Mouse (Mus musculus) retina, embryonic 14.5 days (tissue): ENCODE results near the gene Ppid.

Source experiments
- DNase-seq: peaks from one replicate; pipeline ENCODE4 v3.0.0-alpha.2; 2015; ENCODE audit warnings: low spot score

Gene Ppid

GRCm38 (mm10) chr3:79590863-79591792 is at the start of gene Ppid:
TSS of gene Ppid (plus strand) at chr3:79591342.
- peak; percentile 88 for DNase-seq

DNA sequence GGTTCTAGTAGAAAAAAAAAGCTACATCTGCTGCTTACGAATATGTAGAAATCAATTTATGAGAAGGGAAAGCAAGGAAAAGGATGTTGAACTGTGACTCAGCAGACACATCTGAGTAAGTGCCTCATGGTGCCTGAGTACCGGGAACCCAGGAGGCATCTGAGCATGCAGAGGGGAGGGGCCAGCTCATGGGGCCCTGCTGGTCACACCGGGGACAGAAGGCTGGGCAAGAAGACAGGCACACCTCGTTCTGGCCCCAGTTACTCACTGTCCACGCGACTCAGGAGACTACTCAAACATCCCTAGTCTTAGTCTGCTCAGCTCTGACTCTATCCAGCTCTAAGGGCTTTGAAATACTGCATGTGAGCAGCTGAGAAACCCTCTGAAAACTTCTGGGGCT is 48.6 kb upstream of the Ppid start:
- DNase-seq, result no peak

DNA sequence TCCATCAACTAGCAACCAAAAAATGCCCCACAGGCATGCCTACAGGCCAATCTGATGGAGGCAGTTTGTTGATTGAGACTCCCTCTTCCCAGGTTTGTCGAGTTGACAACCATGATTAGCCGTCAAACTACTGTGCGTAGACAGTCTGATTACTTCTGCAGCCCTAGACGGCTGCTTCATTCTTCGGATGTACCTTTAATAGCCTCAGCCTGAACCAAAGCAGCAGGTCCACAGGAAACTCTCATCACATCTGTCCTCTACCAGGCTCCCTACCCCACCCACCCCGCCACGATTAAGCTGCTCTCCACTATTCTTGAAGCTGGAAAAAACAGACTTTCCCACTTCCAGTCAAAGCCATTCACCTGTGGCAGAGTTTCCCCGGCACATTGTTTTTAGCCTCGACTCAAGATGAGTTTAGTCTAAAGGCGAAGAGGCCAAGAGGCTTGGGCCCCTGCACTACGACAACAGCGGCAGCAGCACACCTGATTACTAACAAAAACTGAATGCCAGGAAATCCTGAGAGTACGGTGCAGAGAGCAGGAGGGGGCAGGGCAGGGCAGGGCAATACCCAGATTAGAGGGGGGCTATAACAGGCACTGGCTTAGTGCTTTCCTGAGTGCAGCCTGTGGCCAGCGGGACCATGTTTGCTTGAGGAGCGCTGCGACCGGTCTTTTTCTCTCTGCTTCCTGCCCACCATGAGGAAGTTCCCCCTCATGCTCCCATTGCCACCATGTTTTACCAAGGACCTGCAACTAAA is 42.3 kb upstream of the Ppid start:
- no peak for DNase-seq

- no peak for DNase-seq
Observed at GRCm38 (mm10) chr3:79549751-79550393, 41.3 kb upstream of the Ppid start.

GRCm38 (mm10) chr3:79551826-79552552 is 39.2 kb upstream of the Ppid start:
- DNase-seq, result no peak

DNA sequence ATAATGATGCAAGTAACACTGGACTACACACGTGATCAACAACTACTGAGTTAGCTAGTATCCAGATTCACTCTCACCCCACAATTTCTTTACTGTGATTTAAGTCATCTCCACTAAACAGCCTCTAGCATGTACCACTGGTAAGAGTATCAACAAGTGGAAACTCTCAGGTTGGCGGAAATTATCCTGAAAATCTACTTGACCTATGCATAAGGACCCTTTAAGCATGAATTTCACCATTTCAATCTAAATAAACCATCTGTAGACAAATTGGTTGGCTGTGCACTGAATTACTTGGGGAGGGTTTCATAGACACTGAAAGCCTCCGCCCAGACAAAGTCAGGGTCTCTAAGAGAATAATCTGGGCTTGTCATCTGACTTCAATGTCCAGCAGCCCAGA is 37.4 kb upstream of the Ppid start:
- no peak for DNase-seq

- no peak for DNase-seq
Observed at GRCm38 (mm10) chr3:79555061-79555460, 36.1 kb upstream of the Ppid start.

DNA sequence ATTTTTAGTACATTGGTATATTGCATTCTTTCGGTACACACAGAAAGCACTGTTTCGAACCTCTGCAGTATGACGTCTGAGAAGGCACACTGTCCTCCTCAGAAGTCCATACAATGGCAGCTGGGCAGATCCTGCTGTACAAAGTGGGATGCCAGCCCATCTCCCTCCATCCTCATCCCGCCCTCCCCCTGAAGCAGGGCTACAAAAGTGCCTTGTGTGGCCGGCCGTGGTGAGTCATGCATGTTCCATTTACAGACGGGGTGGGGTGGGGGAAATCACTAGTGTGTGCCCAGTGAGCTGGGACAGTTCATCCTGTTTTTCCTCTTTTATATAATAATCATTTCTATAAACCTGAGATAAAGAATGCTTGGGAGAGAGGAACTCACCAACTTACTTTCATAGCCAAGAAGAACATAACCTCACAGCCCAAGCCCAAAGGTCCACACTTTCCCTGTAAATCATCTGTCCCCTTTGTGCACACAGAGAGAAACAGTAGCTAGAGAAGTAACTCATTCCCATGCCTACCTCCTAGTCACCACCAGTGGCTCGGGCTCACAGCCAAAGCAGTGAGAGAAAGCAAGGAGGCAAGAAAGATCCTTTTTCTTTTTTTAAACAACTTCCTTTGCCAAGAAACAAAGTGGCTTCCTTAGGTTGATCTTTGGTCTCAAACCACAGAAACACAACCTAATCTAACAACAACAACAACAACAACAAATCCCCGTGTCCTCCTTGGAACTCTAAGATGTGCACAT is 31.9 kb upstream of the Ppid start:
- DNase-seq, result no peak

DNA sequence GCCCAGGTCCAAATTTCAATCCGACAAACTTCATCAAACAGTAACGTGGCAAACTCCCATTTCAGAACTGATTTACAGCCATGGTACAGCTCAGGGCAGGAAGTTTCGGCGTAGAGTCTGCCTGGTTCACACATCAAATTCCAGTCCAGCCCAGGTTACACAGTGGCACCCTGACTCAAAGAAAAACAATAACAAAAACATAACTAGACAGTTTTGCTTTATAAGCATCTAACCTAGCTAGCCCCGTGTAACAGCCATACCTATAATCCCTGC is 31.4 kb upstream of the Ppid start:
- no peak for DNase-seq

GRCm38 (mm10) chr3:79560555-79560954 is 30.6 kb upstream of the Ppid start:
- DNase-seq, result no peak

DNA sequence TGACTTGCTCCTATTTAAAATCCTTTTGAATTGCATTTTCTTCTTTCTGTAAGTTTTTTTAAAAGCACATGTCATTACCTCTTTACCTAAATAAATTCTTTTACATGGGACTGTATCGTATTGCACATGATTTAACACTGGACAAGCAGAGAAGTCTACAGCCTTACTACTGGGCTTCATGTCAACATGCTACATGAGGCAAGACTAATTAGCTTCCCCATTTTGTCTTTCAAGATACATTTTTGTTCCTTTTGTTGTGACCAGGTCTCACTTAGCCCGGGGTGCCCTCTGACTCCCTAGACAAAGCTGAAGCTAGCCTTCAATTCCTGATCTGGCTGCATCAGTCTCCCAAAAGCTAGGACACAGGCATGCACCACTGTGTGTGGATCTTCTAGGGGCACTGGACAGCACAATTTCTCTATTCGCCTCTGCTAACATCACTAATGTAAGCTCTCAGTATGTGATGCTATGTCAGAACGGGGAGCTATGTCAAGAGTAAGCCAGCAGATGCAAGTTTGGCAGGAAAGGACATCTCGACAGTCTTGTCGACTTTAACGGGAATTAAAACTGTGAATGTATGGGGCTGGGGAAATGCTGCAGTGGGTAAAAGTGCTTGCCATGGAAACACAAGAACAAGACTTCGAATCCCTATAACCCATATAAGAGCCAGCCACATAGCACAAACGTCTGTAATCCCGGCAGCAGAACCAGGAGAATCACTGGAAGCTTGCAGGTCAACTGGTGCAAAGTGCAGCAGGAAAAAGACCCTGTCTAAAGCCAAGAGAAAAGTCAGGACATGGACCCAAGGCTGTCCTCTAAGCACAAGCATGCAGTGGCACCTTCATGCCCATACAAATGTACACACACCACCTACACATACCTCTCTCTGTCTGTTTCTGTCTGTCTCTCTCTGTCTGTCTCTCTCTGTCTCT is 29.1 kb upstream of the Ppid start:
- no peak for DNase-seq

GRCm38 (mm10) chr3:79563511-79563910 is 27.6 kb upstream of the Ppid start:
- no peak for DNase-seq

DNA sequence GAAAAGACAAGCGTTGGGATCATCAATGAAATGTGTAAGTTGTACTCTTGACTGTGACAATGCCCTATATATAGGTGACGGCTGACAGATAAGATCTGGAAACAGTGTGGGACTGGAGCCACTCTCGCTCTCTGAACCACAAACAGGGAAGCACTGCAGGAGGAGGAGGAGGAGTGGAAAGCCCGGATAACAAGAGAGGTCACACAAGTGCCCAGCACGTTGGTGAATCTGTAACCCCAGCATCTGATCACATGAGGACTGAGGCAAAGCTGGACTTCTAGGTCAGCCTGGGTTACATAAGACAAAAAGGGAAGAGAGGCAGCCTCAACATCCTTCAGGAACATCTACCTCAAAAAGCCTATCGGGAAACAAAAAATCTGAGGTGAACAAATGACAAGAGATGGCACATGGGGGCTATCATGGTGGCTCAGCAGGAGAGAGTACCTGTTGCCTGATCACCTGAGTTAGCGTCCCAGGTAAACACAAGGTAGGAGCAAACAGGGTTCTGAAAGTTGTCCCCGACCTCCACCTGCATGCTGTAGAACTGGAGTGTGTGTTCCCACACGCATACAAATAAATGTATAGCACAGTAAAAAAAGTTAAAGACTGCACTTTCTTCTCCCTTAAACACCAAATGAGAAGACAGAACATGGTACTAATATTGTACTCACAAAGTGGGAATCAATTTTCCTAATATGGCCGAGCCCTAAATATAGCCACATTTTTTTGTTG is 26.1 kb upstream of the Ppid start:
- DNase-seq, result no peak

DNA sequence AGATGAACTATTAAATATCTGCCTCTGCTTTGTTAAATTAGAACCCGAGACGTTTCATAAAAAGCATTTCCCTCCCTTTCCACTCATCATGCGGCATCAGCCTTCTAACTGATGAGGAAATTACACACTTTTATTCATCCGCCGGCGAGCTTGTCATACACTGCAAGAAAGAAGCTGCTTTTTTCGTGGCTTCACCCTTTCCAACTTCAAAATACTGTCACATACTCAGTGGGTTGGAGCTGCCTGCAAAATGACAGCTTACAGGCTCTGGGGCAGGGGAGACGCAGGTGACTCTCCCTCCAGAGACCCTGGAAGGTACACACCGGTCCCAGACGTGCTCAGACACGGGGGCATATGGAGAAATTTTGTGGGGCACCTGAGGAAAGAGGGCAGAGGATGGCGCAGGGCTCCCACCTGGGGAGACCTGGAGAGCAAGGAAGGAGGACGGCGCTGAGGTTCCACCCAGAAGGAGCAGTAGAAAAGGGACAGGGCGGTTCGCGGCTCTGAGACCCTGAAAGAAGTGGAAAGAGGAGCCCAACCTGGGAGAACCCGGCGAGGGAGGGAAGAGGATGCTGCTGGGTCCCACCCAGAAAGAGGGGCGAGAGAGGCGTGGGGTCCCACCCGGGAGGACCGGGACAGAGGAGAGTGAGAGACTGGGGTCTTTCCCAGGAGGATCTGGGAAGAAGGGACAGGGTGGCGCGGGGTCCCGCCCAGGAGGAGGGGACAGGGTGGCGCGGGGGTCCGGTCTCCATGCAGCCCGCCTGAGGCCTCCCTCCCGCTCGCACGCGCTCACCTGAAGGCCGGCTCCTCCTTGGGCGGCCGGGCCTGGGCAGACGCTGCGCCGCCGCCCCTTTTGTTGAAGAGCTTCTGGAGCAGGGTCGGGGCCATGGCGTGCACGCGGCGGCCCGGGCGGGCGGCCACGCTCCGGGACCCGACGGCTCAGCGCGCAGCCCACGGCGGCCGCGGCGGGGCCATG is 24.1 kb upstream of the Ppid start:
- DNase-seq, result peak; percentile 62

GRCm38 (mm10) chr3:79567703-79568362 is 23.3 kb upstream of the Ppid start, which contains the start of gene Fnip2:
TSS of gene Fnip2 (minus strand) at chr3:79567796.
- DNase-seq, result peak; percentile 92

GRCm38 (mm10) chr3:79568629-79569350 is 22.4 kb upstream of the Ppid start:
- no peak for DNase-seq

- no peak for DNase-seq
Observed at GRCm38 (mm10) chr3:79569351-79569681, 21.8 kb upstream of the Ppid start.
